Mouse (Mus musculus): ENCODE results near the gene Tjp1.

DNA sequence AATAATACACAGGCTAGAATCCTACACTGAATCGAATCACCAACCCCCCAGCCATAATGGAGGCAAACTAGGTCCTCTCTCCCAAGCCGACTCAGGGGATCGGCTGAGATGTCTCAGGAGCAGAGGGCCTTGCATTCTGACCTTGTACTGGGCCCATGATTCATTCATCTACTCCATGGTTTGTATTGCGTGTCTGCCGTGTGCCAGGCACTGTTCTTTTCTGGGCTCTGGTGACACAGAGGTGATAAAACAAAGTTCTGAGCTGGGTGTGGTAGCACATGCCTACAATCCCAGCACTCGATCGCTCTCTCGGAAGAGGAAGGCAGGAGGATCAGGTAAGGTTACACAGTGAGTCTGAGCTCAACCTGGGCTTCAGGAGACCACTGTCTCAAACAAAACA, 59.4 kb downstream of the Tjp1 start:
- no peak for TF ChIP-seq CTCF (IDR thresholded peaks at IDR 0.05)
- peak; percentile 82 for TF ChIP-seq EP300 (IDR thresholded peaks at IDR 0.05)
